Mouse (Mus musculus): ENCODE measurements around the gene 1700016D06Rik.
A peak's percentile ranks its signal among the peaks of the same experiment; 100 is the strongest.
"Not testable (repeated sequence)": the region's sequence is repeated elsewhere in the genome, so short reads cannot be mapped to it uniquely, and the experiment has no call there.

The 1700016D06Rik gene

GRCm38 (mm10) chr8:11701428-11701827 is 565 bp upstream of the 1700016D06Rik start:
- DNase-seq (ENCODE audit: low spot score) = no peak

- DNase-seq (ENCODE audit: low spot score) = peak; percentile 30
Measured at GRCm38 (mm10) chr8:11700060-11701032, 517 bp downstream of the 1700016D06Rik start.

- no peak for DNase-seq (ENCODE audit: low spot score)
Measured at GRCm38 (mm10) chr8:11699442-11700001, 1.3 kb downstream of the 1700016D06Rik start.

GRCm38 (mm10) chr8:11697467-11697866 is 3.4 kb downstream of the 1700016D06Rik start:
- DNase-seq (ENCODE audit: low spot score) = no peak

- no peak for DNase-seq (ENCODE audit: low spot score)
Measured at GRCm38 (mm10) chr8:11696176-11696575, 4.7 kb downstream of the 1700016D06Rik start.

- no peak for DNase-seq (ENCODE audit: low spot score)
Measured at GRCm38 (mm10) chr8:11693972-11694371, 6.9 kb downstream of the 1700016D06Rik start.

GRCm38 (mm10) chr8:11692455-11692854 is 8.4 kb downstream of the 1700016D06Rik start:
- DNase-seq (ENCODE audit: low spot score) = no peak

GRCm38 (mm10) chr8:11691761-11692160 is 9.1 kb downstream of the 1700016D06Rik start:
- DNase-seq (ENCODE audit: low spot score) = no peak

- DNase-seq (ENCODE audit: low spot score) = no peak
Measured at GRCm38 (mm10) chr8:11691284-11691683, 9.6 kb downstream of the 1700016D06Rik start.

GRCm38 (mm10) chr8:11689945-11690344 is 10.9 kb downstream of the 1700016D06Rik start:
- no peak for DNase-seq (ENCODE audit: low spot score)

GRCm38 (mm10) chr8:11687251-11687650 is 13.6 kb downstream of the 1700016D06Rik start:
- no peak for DNase-seq (ENCODE audit: low spot score)

GRCm38 (mm10) chr8:11684558-11684957 is 16.3 kb downstream of the 1700016D06Rik start:
- DNase-seq (ENCODE audit: low spot score) = no peak

GRCm38 (mm10) chr8:11668308-11668707 is 32.6 kb downstream of the 1700016D06Rik start:
- DNase-seq (ENCODE audit: low spot score) = no peak

GRCm38 (mm10) chr8:11666023-11666716 is 34.7 kb downstream of the 1700016D06Rik start:
- DNase-seq (ENCODE audit: low spot score) = not testable (repeated sequence)

GRCm38 (mm10) chr8:11661969-11662368 is 38.9 kb downstream of the 1700016D06Rik start:
- DNase-seq (ENCODE audit: low spot score) = no peak

GRCm38 (mm10) chr8:11650021-11650420 is 50.8 kb downstream of the 1700016D06Rik start:
- no peak for DNase-seq (ENCODE audit: low spot score)

GRCm38 (mm10) chr8:11643123-11643522 is 57.7 kb downstream of the 1700016D06Rik start:
- no peak for DNase-seq (ENCODE audit: low spot score)

GRCm38 (mm10) chr8:11640606-11641005 is 60.3 kb downstream of the 1700016D06Rik start:
- DNase-seq (ENCODE audit: low spot score) = no peak

GRCm38 (mm10) chr8:11637531-11637930 is 63.3 kb downstream of the 1700016D06Rik start:
- DNase-seq (ENCODE audit: low spot score) = no peak

- peak; percentile 64 for DNase-seq (ENCODE audit: low spot score)
Measured at GRCm38 (mm10) chr8:11636324-11637057, 64.4 kb downstream of the 1700016D06Rik start.

- peak; percentile 95 for DNase-seq (ENCODE audit: low spot score)
Measured at GRCm38 (mm10) chr8:11635611-11636081, 65.2 kb downstream of the 1700016D06Rik start, which contains the start of gene Ankrd10. Gene Ankrd10 (minus strand): TSS chr8:11635757.
